Mouse (Mus musculus) bone marrow macrophage, adult 2 months (primary cell): ENCODE data around the gene Vps36.

Experiments
- CTCF ChIP-seq: IDR thresholded peaks from 2 replicates; pipeline ENCODE4 v1.5.1; 2012; ENCODE audit warnings: low read depth, mild to moderate bottlenecking, low read length, moderate library complexity
- POLR2A ChIP-seq: IDR thresholded peaks from 2 replicates; pipeline ENCODE4 v1.6.1; 2012; ENCODE audit warnings: mild to moderate bottlenecking, low read depth, low read length, borderline replicate concordance

DNA sequence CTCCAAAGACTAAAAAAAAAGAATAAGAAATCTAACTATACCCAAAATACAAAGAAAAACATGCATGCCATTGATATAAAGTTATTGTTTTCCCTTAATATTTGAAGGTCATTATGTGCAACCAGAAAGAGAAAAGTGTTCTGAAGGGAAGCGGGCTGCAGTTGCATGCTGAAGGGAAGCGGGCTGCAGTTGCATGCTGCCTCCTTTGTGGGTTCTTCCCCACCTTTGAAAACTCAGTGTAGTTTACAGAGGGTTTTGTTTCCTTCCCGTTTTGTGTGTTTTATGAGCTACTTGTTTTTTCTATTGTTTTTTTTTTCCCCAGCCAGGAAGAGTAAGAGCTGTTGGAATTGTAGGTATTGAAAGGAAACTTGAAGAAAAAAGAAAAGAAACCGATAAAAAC, 14.9 kb downstream of the Vps36 start:
- TF ChIP-seq CTCF (no peak), POLR2A (no peak)
